Mouse (Mus musculus): ENCODE measurements around the gene Ssty1. TPM values are rescaled to one million over a fixed set of nuclear protein-coding genes. Genes with fewer than 3 reads are reported as not detected.
"Not testable (repeated sequence)": the region's sequence is repeated elsewhere in the genome, so short reads cannot be mapped to it uniquely, and the experiment has no call there.

The Ssty1 gene
- not detected in 2 replicates for polyA plus RNA-seq (2015; fragmentation: Nextera tagmentation; extraction: Ambion mirVana)

DNA sequence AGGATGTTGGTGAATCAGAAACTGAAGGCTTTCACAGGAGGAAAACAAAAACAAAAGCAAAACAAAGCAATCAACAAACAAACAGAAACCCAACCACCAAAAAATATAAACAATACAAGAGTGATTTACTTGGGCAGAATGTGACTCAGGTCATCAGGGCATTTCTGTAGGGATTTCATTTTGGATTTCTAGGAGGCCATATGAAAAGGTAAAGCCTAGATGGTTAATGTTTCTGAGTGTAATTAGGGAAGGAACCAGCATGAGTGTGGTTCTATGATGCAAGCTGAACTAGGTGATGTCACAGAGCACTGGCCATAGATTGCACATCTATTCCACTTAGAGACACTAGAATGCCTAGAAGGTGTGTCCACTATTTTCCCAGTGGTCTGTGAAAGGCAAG, at the start of gene Ssty1:
Ssty1 (plus strand) TSS at position 301 of the 400 bp plus-strand sequence.
- not testable (repeated sequence) for ATAC-seq (ENCODE audit: insufficient number of reproducible peaks, low FRiP score, low TSS enrichment, low read depth); H3K9ac ChIP-seq; H3K4me2 ChIP-seq (replicated peaks); H3K9me3 ChIP-seq (replicated peaks); H3K27me3 ChIP-seq; H3K36me3 ChIP-seq; H3K4me3 ChIP-seq (replicated peaks); H3K4me1 ChIP-seq; H3K27ac ChIP-seq (replicated peaks)

DNA sequence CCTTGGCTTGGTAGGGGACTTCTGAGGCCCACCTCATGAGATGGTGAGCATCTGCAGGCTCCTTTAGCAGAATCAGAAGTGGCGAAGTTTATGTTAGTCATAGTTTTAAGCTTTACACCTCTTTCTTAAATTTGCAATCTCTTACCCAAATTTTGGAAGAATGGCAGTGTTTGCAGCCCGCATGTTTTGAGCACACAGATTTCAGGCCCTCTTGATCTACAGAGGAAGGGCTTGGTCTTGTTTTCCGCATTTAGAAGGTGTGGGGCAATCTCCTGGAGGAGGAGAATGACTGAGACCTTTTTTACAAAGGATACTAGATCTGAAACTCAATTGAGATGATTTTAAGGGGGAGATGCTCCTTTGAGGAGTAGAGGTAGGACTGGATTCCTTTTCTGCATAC, 27.2 kb upstream of the Ssty1 start, which contains the start of gene Gm21764:
Gm21764 (minus strand) TSS at position 101 of the 400 bp plus-strand sequence.
- not testable (repeated sequence) for H3K27ac ChIP-seq (replicated peaks); H3K4me3 ChIP-seq (replicated peaks); H3K27me3 ChIP-seq; H3K9ac ChIP-seq; ATAC-seq (ENCODE audit: insufficient number of reproducible peaks, low FRiP score, low TSS enrichment, low read depth); H3K4me2 ChIP-seq (replicated peaks); H3K4me1 ChIP-seq; H3K36me3 ChIP-seq; H3K9me3 ChIP-seq (replicated peaks)
- no CpG with 5 or more reads among the region's 3 CpGs for WGBS

Other genes starting within 250 kb of the Ssty1 start
- not detected in 2 replicates for gene Gm21904, start 242.8 kb upstream of the Ssty1 start, polyA plus RNA-seq (2015; fragmentation: Nextera tagmentation; extraction: Ambion mirVana)
- gene Gm20772, start 214.4 kb upstream of the Ssty1 start, polyA plus RNA-seq (2015; fragmentation: Nextera tagmentation; extraction: Ambion mirVana) = not detected in 2 replicates
- not detected in 2 replicates for gene Gm20831, start 214.4 kb upstream of the Ssty1 start, polyA plus RNA-seq (2015; fragmentation: Nextera tagmentation; extraction: Ambion mirVana)
- not detected in 2 replicates for gene Srsy, start 151.8 kb upstream of the Ssty1 start, polyA plus RNA-seq (2015; fragmentation: Nextera tagmentation; extraction: Ambion mirVana)
- gene Gm21764, start 27.3 kb upstream of the Ssty1 start, polyA plus RNA-seq (2015; fragmentation: Nextera tagmentation; extraction: Ambion mirVana) = not detected in 2 replicates

Data from embryonic facial prominence, embryonic 15.5 days (tissue).